Mouse (Mus musculus) thymus, adult 2 months (tissue): ENCODE measurements around the gene Gm44973. TPM values are rescaled to one million over a fixed set of nuclear protein-coding genes. Genes with fewer than 3 reads are reported as not detected.

Experiments used
- DNase-seq: peaks from one replicate; pipeline ENCODE4 v3.0.0; 2021
- H3K27ac ChIP-seq: fragments of 200-500 bp; 2 replicates; pipeline ENCODE4 v1.5.1; 2012; ENCODE audit warnings: low read length, control low read depth; ENCODE audit not compliant: control insufficient read depth, insufficient read depth
- H3K27me3 ChIP-seq: fragments of 200-500 bp; 2 replicates; pipeline ENCODE4 v1.6.1; 2012; ENCODE audit warnings: mild to moderate bottlenecking, low read length, moderate library complexity, mixed read lengths; ENCODE audit not compliant: control insufficient read depth, insufficient read depth
- H3K36me3 ChIP-seq: fragments of 200-500 bp; 2 replicates; pipeline ENCODE4 v1.6.1; 2012; ENCODE audit warnings: mild to moderate bottlenecking, low read length, moderate library complexity; ENCODE audit not compliant: control insufficient read depth, insufficient read depth
- H3K4me1 ChIP-seq: fragments of 200-500 bp; replicated peaks from 2 replicates; pipeline ENCODE4 v1.6.1; 2012; ENCODE audit warnings: low read length; ENCODE audit not compliant: control insufficient read depth, insufficient read depth
- H3K4me3 ChIP-seq: fragments of 200-500 bp; 2 replicates; pipeline ENCODE4 v1.5.1; 2012; ENCODE audit warnings: mild to moderate bottlenecking, low read length, control low read depth, moderate library complexity; ENCODE audit not compliant: control insufficient read depth, insufficient read depth
- CTCF ChIP-seq: fragments of 200-500 bp; IDR thresholded peaks from 2 replicates; pipeline ENCODE4 v1.5.1; 2012; ENCODE audit warnings: mild to moderate bottlenecking, control low read depth, low read length, moderate library complexity, borderline replicate concordance; ENCODE audit not compliant: control insufficient read depth, poor library complexity, insufficient read depth; ENCODE audit errors: extremely low read depth
- POLR2A ChIP-seq: fragments of 200-500 bp; IDR thresholded peaks from 2 replicates; pipeline ENCODE4 v1.6.1; 2012; ENCODE audit warnings: mild to moderate bottlenecking, low read length, control low read depth, moderate library complexity; ENCODE audit not compliant: control insufficient read depth, poor library complexity, insufficient read depth; ENCODE audit errors: extremely low read depth
- WGBS: fragments of 180-500 bp; shearing (Covaris S2); methylation state at CpG from one replicate; pipeline ENCODE4 v1.1.7; 2018; 5-methylcytosine and 5-hydroxymethylcytosine counted together
- polyA plus RNA-seq: library from polyadenylated mRNA; depleted of rRNA; stranded (reverse); fragments of >200 nt; gene quantifications from 2 replicates; pipeline ENCODE4 v1.2.3, GENCODE M21; 2012

Gm44973 gene
- polyA plus RNA-seq, 1 experiment: not detected

DNA sequence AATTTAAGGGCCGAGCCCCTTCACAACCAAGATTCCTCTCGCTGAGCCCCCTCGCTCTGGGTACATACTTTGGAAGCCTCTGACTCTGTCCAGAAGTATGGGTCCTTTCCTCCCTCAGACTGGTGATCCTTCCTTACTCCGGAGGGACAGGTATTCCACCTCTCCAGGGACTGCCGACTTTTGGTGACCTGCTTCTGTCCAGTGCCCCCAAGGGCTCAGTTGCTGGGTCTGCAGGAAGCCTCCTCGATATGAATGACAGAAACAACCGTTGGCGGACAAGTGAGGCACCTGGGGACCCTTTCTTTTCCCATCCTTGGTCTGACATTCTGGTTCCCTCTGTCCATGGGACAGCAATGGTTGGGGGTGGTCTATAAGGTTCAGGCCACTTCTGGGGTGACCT is 42.1 kb downstream of the Gm44973 start:
- TF ChIP-seq POLR2A: no peak
- no peak for TF ChIP-seq CTCF
- no peak overlapping the region for H3K27ac ChIP-seq
- peaks cover 25% of the 10 kb centered on the region for H3K4me1 ChIP-seq
- no peak overlapping the region for H3K4me3 ChIP-seq
- DNase-seq: no peak
- H3K27me3 ChIP-seq: peaks cover 30% of the 10 kb centered on the region
- no peaks in the 10 kb centered on the region for H3K36me3 ChIP-seq
- WGBS: 58% methylated on average over 8 of the region's 8 CpGs

DNA sequence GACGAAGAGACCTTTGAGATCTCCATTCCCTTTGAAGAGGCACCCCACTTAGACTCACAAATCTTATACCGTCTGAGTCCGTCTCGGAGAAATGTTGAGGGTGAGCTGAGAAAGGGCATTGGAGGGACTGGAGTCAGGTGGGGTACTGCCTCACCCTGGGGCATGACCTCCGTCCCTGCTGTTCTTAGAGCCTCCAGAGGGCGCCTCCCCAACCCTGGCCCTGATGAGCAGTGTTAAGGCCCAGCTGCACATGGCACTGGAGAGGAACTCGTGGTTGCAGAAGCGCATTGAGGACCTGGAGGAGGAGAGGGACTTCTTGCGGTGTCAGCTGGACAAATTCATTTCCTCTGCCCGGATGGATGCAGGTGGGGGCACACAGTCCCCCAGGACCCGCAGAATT is 42.5 kb downstream of the Gm44973 start:
- 0 out of 2 replicates have a peak, but pooled peaks have one; percentile 45 for TF ChIP-seq CTCF
- TF ChIP-seq POLR2A: no peak
- Histone ChIP-seq H3K4me1 (peaks cover 23% of the 10 kb centered on the region), H3K4me3 (no peak overlapping the region), H3K36me3 (no peaks in the 10 kb centered on the region), H3K27me3 (peaks cover 26% of the 10 kb centered on the region), H3K27ac (no peak overlapping the region)
- DNase-seq: no peak
- 35% methylated on average over 11 of the region's 11 CpGs for WGBS

DNA sequence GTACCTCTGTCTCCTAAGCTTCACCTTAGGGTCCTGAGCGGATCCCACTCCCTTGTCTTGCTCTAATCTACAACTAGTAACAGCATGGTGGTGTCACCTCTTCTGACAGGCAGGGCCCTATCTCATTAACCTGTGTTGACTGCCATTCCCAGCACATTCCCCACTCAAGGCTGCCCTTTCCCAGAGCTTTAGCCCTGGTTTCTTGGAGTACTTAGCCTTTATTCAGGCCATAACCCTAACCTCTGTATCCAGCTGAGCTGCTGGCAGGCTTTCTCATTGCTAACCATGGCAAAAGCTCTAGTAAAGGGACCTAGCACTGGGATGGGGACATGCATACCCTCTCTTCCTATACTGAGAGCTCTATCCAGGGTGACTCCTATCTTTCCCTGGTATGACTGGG is 43.3 kb downstream of the Gm44973 start:
- Histone ChIP-seq H3K36me3 (no peaks in the 10 kb centered on the region), H3K4me1 (peaks cover 17% of the 10 kb centered on the region), H3K27me3 (peaks cover 18% of the 10 kb centered on the region; the same call in 1 of the 2 replicates), H3K27ac (no peak overlapping the region), H3K4me3 (no peak overlapping the region)
- TF ChIP-seq CTCF: no peak
- TF ChIP-seq POLR2A: no peak
- WGBS: 93% methylated on average over 1 of the region's 1 CpGs
- DNase-seq: no peak

DNA sequence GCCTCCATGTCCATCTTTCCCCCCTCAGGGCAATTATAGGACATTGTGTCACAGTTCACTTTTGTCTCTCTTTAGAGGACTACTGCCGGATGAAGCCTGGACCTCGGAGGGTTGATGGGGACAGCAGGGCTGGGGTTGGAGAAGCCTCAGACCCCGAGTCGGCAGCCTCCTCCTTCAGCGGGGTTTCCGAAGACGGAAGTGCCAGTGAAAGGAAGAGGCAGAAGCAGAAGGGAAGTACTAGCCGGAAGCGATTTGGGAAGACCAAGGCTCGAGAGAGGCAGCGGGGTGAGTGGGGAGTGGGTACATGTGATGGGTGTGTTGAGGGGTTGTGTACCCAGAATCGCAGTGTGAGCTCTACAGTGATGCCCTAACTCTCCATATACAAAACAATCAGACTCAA is 44.1 kb downstream of the Gm44973 start:
- Histone ChIP-seq H3K36me3 (no peaks in the 10 kb centered on the region), H3K27me3 (peaks cover 12% of the 10 kb centered on the region; the same call in 1 of the 2 replicates), H3K4me3 (no peak overlapping the region), H3K4me1 (peaks cover 18% of the 10 kb centered on the region), H3K27ac (no peak overlapping the region)
- DNase-seq: no peak
- WGBS: 92% methylated on average over 12 of the region's 12 CpGs
- no peak for TF ChIP-seq POLR2A
- TF ChIP-seq CTCF: no peak

DNA sequence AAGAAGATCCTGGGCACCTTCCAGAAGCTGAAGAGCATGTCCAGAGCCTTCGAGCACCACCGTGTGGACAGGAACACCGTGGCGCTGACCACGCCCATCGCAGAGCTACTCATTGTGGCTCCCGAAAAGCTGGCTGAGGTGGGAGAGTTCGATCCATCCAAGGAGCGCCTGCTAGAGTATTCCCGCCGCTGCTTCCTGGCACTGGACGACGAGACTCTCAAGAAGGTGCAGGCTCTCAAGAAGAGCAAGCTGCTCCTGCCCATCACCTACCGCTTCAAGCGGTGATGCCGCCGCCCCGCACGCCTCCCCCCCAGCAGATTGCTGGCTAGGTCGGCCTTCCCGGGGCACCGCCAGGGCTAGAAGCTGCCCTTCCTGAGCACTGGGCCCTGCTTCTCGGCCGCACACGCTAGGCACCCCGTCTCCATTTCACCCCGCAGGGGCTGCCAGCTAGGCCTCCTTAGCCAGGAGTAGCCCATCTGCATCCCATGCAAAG is 45.0 kb downstream of the Gm44973 start:
- H3K4me3 ChIP-seq: peak overlapping the region; percentile 57
- no peaks in the 10 kb centered on the region for H3K36me3 ChIP-seq
- peaks cover 18% of the 10 kb centered on the region for H3K4me1 ChIP-seq
- H3K27ac ChIP-seq: peak overlapping the region; percentile 68; the same call in 1 of the 2 replicates
- WGBS: 3% methylated on average over 27 of the region's 27 CpGs
- peak; percentile 65 for DNase-seq
- TF ChIP-seq POLR2A (no peak), CTCF (peak; percentile 45; the same call in 1 of the 2 replicates)
- peaks cover 7% of the 10 kb centered on the region; the same call in 1 of the 2 replicates for H3K27me3 ChIP-seq

DNA sequence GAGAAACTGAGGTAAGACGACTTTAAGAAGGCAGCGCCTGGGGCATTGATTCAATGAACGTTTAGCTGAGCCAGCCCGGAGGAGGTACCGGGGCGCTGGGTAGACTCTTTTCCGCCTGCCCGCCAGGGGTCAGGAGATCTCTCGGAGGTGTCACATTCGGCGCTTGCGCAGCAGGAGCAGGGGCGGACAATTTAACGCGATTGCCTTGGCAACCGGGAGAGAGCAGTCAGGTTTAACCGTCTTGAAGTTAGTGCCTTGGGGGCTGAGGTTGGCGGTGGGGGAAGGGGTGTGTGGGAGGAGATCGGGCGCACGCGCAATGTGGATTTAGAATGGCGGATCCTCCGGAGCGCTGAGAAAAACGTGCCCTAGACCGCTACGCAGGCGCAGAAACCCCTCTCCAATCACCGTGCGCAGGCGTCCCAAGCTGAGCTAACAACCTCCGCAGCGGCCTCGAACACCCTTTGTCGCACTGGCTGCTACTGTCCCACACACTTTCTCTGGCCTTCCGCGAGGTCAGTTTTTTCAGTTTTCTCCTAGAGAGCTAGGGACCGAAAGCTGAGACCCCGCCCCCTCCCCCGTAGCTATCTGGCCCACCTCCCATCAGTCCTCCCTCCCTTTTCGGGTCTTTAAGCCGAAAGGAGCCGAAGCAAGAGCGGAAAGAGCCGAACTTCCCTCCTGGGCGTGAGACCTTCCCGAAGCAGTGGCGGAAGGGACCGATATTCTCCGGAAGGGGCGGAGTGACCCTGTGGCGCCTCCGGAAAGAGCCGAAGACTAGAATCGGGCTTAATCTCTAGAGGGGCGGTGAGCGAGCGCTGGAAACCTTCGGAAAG is 45.9 kb downstream of the Gm44973 start:
- WGBS: under 1% methylated on average over 60 of the region's 60 CpGs
- TF ChIP-seq CTCF: peak; percentile 77
- TF ChIP-seq POLR2A: no peak; the same call in 1 of the 2 replicates
- DNase-seq: peak; percentile 99
- Histone ChIP-seq H3K27ac (peak overlapping the region; percentile 97), H3K4me1 (peaks cover 18% of the 10 kb centered on the region), H3K27me3 (peaks cover 7% of the 10 kb centered on the region; the same call in 1 of the 2 replicates), H3K4me3 (peak overlapping the region; percentile 85), H3K36me3 (0 out of 2 replicates have a peak, but pooled peaks cover 1% of the 10 kb centered on the region)
